Mouse (Mus musculus) C2C12 (cell line): ENCODE results near the gene BC029722.

Experiments
- CEBPB ChIP-seq: IDR thresholded peaks from one replicate; pipeline ENCODE4 v1.6.1; 2011; ENCODE audit warnings: low read depth, mild to moderate bottlenecking, control low read depth, moderate library complexity
- CTCF ChIP-seq: IDR thresholded peaks from one replicate; pipeline ENCODE4 v1.5.1; 2011; ENCODE audit not compliant: control insufficient read depth, insufficient read depth, insufficient read length
- FOSL1 ChIP-seq: IDR thresholded peaks from one replicate; pipeline ENCODE4 v1.8.0; 2011; ENCODE audit warnings: mild to moderate bottlenecking, low read length; ENCODE audit not compliant: poor library complexity, insufficient read depth, severe bottlenecking
- MAX ChIP-seq: IDR thresholded peaks from one replicate; pipeline ENCODE4 v1.6.1; 2011; ENCODE audit warnings: mild to moderate bottlenecking, control low read depth
- MYOD1 ChIP-seq: IDR thresholded peaks from one replicate; pipeline ENCODE4 v1.6.1; 2011; ENCODE audit warnings: low read depth; ENCODE audit not compliant: control insufficient read depth, insufficient read length
- USF1 ChIP-seq: IDR thresholded peaks from one replicate; pipeline ENCODE4 v1.6.1; 2011; ENCODE audit warnings: low read depth, mild to moderate bottlenecking, control low read depth, moderate library complexity

DNA sequence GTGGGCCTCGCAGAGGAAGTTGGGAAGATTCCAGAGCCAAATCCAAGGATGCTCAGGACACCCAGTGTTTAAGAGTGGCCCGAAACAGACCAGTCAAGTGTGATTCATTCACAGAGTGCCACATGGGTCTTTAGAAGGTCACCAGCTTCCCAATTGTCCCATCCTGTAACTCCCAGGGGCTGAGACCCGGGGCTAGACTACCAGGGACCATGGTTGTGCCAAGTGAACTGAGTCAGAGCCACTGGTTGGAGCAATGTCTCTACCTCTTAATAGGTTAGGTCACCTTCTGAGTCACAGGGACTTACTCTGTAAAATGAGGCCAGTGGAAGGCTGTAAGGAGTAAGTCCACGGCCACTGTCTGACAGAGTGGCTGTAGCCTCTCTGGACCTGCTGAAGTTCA is 19.7 kb upstream of the BC029722 start:
- TF ChIP-seq CTCF (no peak), MAX (no peak), CEBPB (no peak), FOSL1 (no peak), USF1 (no peak), MYOD1 (no peak)
